Mouse (Mus musculus): ENCODE data around the gene Psap. TPM values are rescaled to one million over a fixed set of nuclear protein-coding genes. Genes with fewer than 3 reads are reported as not detected.
"Not testable (repeated sequence)": the region's sequence is repeated elsewhere in the genome, so short reads cannot be mapped to it uniquely, and the experiment has no call there.

Gene Psap
- polyA plus RNA-seq, 1 experiment from 2014 or later = 166 TPM

DNA sequence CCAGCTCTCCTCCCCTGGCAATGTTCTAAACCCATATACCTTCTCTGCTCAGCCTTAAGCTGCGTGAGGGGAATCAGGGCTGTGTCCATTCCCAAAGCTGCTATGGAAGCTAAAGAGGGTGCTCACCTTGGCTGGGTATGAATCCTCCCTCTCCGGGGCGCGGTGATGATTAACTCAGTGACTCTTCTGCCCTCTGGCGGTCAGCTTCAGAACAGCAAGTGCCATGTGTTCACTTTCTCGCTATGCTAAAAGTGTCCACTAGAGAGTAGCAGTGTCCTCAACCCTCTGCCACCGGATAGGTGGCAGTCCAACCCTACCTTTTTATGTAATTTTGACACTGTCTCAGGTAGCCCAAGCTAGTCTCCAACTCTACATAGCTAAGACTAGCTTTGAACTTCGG lies 32.4 kb upstream of the Psap start:
- Histone ChIP-seq H3K4me3 (ENCODE audit: low read length) (no peak overlapping the region), H3K4me2 (replicated peaks; ENCODE audit: low read depth, low read length) (no peak overlapping the region), H3K9me3 (ENCODE audit: low read length) (0 out of 2 replicates have a peak, but pooled peaks cover 4% of the 10 kb centered on the region), H3K36me3 (ENCODE audit: insufficient read depth, low read length) (no peaks in the 10 kb centered on the region), H3K4me1 (ENCODE audit: insufficient read depth, low read length) (0 out of 2 replicates have a peak, but pooled peaks cover 5% of the 10 kb centered on the region), H3K27ac (ENCODE audit: low read length) (no peak overlapping the region), H3K27me3 (ENCODE audit: insufficient read depth, low read length) (no peaks in the 10 kb centered on the region), H3K9ac (replicated peaks; ENCODE audit: low read length) (no peak overlapping the region)
- 4% methylated on average over 8 of the region's 8 CpGs for WGBS
- peak; percentile 66 for ATAC-seq (ENCODE audit: low FRiP score, low TSS enrichment)

DNA sequence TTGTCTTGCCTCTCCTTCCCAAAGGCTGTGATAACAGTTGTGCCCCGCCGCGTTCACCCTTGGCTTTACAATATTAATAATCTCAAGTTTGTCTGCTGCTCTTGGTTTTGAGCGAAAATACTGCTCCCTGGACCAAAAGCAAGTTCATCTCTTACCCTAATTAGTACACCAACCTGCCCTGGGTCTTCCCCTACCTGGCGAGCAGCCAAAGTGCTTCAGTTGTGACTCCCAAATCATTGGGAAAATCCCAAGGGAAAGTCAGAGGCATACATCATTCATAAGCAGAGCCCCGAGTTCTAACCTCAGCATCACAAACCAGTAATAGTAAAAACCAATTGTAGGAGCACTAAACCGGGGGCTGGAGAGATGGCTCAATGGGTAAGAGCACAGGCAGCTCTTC lies 31.8 kb upstream of the Psap start:
- Histone ChIP-seq H3K27me3 (ENCODE audit: insufficient read depth, low read length) (no peaks in the 10 kb centered on the region), H3K9me3 (ENCODE audit: low read length) (no peaks in the 10 kb centered on the region), H3K27ac (ENCODE audit: low read length) (no peak overlapping the region), H3K36me3 (ENCODE audit: insufficient read depth, low read length) (no peaks in the 10 kb centered on the region), H3K9ac (replicated peaks; ENCODE audit: low read length) (no peak overlapping the region), H3K4me1 (ENCODE audit: insufficient read depth, low read length) (0 out of 2 replicates have a peak, but pooled peaks cover 5% of the 10 kb centered on the region), H3K4me2 (replicated peaks; ENCODE audit: low read depth, low read length) (no peak overlapping the region), H3K4me3 (ENCODE audit: low read length) (no peak overlapping the region)
- WGBS = 74% methylated on average over 7 of the region's 7 CpGs
- no peak for ATAC-seq (ENCODE audit: low FRiP score, low TSS enrichment)

DNA sequence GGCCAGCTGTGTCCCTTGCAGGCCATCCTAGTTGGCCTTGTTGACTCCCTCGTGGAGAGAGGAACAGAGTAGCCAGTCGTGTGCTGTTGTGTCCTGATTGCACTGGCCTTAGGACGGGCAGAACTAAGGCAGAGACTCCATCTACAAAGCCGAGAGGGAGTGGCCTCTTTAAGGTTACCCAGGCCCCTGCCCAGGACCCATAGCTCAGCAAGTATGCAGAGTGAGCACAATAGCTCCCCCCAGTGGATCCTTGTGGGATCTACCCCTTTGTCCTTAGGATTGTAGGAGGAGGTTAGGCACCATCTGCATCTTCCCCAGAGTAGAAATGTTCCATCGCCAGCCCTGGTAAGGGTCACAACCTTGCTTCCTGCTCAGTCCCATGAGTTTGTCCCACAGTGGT lies 30.9 kb upstream of the Psap start:
- peak; percentile 63 for ATAC-seq (ENCODE audit: low FRiP score, low TSS enrichment)

DNA sequence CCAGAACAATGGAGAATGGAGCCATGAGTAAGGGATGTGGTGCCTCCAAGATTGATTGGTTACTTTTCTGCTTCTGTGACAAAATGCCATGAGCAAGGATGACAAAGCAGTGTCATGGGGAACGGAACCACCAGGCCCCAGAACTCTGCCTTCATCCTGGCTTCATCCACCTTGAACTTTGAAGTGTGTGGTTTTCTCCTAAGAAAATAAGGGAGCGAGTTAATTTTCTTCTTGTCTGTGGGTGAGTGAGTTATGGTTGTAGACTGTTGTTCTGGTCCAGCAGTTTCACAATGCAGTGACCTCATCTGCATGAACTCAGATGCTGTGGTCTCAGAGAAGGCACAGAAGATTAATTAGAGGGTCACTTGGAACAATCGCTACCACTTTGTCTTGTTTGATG lies 29.1 kb upstream of the Psap start:
- H3K4me3 ChIP-seq (ENCODE audit: low read length); H3K9me3 ChIP-seq (ENCODE audit: low read length); H3K27me3 ChIP-seq (ENCODE audit: insufficient read depth, low read length); H3K4me2 ChIP-seq (replicated peaks; ENCODE audit: low read depth, low read length); H3K36me3 ChIP-seq (ENCODE audit: insufficient read depth, low read length); H3K4me1 ChIP-seq (ENCODE audit: insufficient read depth, low read length); ATAC-seq (ENCODE audit: low FRiP score, low TSS enrichment); H3K9ac ChIP-seq (replicated peaks; ENCODE audit: low read length): not testable (repeated sequence)
- WGBS = 14% methylated on average over 3 of the region's 3 CpGs
- H3K27ac ChIP-seq (ENCODE audit: low read length) = peak overlapping the region; percentile 14; the same call in 1 of the 2 replicates

More for the DNA sequence above, 30.9 kb upstream of the Psap start:
- 37% methylated on average over 5 of the region's 5 CpGs for WGBS
- Histone ChIP-seq H3K4me1 (ENCODE audit: insufficient read depth, low read length) (0 out of 2 replicates have a peak, but pooled peaks cover 5% of the 10 kb centered on the region), H3K9ac (replicated peaks; ENCODE audit: low read length) (no peak overlapping the region), H3K4me3 (ENCODE audit: low read length) (no peak overlapping the region), H3K4me2 (replicated peaks; ENCODE audit: low read depth, low read length) (no peak overlapping the region), H3K27ac (ENCODE audit: low read length) (no peak overlapping the region), H3K9me3 (ENCODE audit: low read length) (no peaks in the 10 kb centered on the region), H3K27me3 (ENCODE audit: insufficient read depth, low read length) (no peaks in the 10 kb centered on the region), H3K36me3 (ENCODE audit: insufficient read depth, low read length) (no peaks in the 10 kb centered on the region)

DNA sequence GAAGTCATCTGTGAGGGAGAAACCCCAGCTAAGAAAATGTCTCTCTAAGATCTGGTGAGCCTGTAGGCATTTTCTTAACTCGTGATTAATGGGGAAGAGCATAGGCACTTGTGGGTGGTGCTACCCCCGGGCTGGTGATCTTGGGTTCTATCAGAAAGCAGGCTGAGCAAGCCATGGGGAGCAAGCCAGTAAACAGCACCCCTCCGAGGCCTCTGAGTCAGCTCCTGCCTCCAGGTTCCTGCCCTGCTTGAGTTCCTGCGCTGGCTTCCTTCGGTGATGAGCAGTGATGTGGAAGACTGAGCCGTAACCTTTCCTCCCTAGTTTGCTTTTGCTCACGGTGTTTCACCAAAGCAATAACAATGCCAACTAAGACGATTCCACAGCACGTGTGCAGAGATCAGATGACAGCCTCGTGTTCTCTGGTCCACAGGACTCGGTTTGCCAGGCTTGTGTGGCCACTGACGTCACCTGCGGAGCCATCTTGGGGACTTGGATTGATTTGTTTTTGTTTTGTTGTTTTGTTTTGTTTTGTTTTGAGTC lies 26.9 kb upstream of the Psap start:
- 0 out of 2 replicates have a peak, but pooled peaks cover 5% of the 10 kb centered on the region for H3K4me1 ChIP-seq (ENCODE audit: insufficient read depth, low read length)
- no peak overlapping the region for H3K9ac ChIP-seq (replicated peaks; ENCODE audit: low read length)
- no peaks in the 10 kb centered on the region for H3K9me3 ChIP-seq (ENCODE audit: low read length)
- H3K4me3 ChIP-seq (ENCODE audit: low read length) = no peak overlapping the region
- 53% methylated on average over 13 of the region's 13 CpGs for WGBS
- no peak for ATAC-seq (ENCODE audit: low FRiP score, low TSS enrichment)
- no peak overlapping the region for H3K27ac ChIP-seq (ENCODE audit: low read length)
- no peaks in the 10 kb centered on the region for H3K27me3 ChIP-seq (ENCODE audit: insufficient read depth, low read length)
- no peak overlapping the region for H3K4me2 ChIP-seq (replicated peaks; ENCODE audit: low read depth, low read length)
- H3K36me3 ChIP-seq (ENCODE audit: insufficient read depth, low read length) = no peaks in the 10 kb centered on the region

DNA sequence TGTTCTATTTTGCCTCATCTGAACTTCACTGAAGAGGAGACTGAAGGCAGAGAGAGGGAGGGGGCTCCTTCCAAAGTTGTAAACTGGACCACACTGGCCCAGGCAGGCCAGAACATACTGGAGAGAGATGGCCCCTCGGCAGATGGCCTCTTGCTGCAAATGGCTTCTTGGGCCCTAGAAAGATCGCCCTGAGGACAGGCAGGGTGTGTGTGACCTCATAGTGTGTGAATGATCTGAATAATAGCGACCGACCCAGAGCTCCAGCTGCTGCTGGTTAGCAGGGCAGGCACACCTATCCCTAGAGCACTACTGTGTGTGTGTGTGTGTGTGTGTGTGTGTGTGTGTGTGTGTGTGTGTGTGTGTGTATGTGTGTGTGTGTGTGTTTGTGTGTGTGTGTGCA lies 25.2 kb upstream of the Psap start:
- H3K9me3 ChIP-seq (ENCODE audit: low read length) = no peaks in the 10 kb centered on the region
- H3K9ac ChIP-seq (replicated peaks; ENCODE audit: low read length) = no peak overlapping the region
- no peaks in the 10 kb centered on the region for H3K27me3 ChIP-seq (ENCODE audit: insufficient read depth, low read length)
- H3K36me3 ChIP-seq (ENCODE audit: insufficient read depth, low read length) = no peaks in the 10 kb centered on the region
- H3K4me3 ChIP-seq (ENCODE audit: low read length) = no peak overlapping the region
- H3K4me1 ChIP-seq (ENCODE audit: insufficient read depth, low read length) = 0 out of 2 replicates have a peak, but pooled peaks cover 5% of the 10 kb centered on the region
- 70% methylated on average over 4 of the region's 4 CpGs for WGBS
- H3K27ac ChIP-seq (ENCODE audit: low read length) = no peak overlapping the region
- H3K4me2 ChIP-seq (replicated peaks; ENCODE audit: low read depth, low read length) = no peak overlapping the region
- no peak for ATAC-seq (ENCODE audit: low FRiP score, low TSS enrichment)

DNA sequence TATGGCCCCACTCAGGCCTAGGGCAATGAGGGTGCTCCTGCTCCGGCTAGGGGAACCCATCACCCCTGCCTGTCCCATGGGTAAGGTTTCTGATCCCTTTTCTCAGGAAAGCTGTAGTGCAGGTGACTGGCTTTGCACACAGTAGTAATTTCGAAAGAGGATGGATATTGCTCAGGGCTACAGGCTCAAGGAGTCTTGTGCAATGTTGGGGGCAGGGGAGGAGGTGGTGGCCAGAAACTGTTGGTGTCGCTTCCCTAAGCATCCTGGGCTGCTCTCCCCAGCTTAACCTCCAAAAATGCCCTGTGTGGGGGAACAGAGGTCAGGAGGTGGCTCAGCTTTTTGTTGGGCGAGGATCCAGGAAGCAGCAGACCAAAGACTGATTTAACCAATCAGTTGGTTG lies 24.8 kb upstream of the Psap start:
- H3K4me3 ChIP-seq (ENCODE audit: low read length) = no peak overlapping the region
- H3K9me3 ChIP-seq (ENCODE audit: low read length) = no peaks in the 10 kb centered on the region
- no peak overlapping the region for H3K9ac ChIP-seq (replicated peaks; ENCODE audit: low read length)
- H3K4me1 ChIP-seq (ENCODE audit: insufficient read depth, low read length) = 0 out of 2 replicates have a peak, but pooled peaks cover 5% of the 10 kb centered on the region
- H3K27ac ChIP-seq (ENCODE audit: low read length) = no peak overlapping the region
- no peak overlapping the region for H3K4me2 ChIP-seq (replicated peaks; ENCODE audit: low read depth, low read length)
- WGBS = 77% methylated on average over 4 of the region's 4 CpGs
- no peaks in the 10 kb centered on the region for H3K36me3 ChIP-seq (ENCODE audit: insufficient read depth, low read length)
- H3K27me3 ChIP-seq (ENCODE audit: insufficient read depth, low read length) = no peaks in the 10 kb centered on the region
- ATAC-seq (ENCODE audit: low FRiP score, low TSS enrichment) = no peak

DNA sequence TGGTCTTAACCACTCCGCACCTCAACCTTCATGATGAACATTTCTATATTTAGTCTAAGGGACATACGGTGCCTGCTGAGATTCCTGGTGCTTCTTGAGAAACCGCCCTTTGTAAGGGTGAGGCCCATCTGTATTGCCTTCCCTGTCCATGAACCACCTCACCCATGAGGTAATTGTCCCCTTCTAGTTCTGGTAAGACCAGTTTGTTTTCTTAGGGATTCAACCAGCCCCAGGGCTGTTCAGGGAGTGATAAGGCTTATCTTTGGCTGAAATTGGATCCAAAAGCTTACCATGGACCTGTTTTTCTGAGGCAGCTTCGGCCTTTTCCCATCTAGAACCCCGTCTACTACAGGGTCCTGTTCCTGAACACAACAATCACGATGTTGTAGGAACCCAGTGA lies 21.3 kb upstream of the Psap start:
- no peaks in the 10 kb centered on the region for H3K27me3 ChIP-seq (ENCODE audit: insufficient read depth, low read length)
- no peak for ATAC-seq (ENCODE audit: low FRiP score, low TSS enrichment)
- no peaks in the 10 kb centered on the region for H3K36me3 ChIP-seq (ENCODE audit: insufficient read depth, low read length)
- H3K9ac ChIP-seq (replicated peaks; ENCODE audit: low read length) = no peak overlapping the region
- H3K4me1 ChIP-seq (ENCODE audit: insufficient read depth, low read length) = no peaks in the 10 kb centered on the region
- H3K4me3 ChIP-seq (ENCODE audit: low read length) = no peak overlapping the region
- no peak overlapping the region for H3K27ac ChIP-seq (ENCODE audit: low read length)
- no peak overlapping the region for H3K4me2 ChIP-seq (replicated peaks; ENCODE audit: low read depth, low read length)
- no peaks in the 10 kb centered on the region for H3K9me3 ChIP-seq (ENCODE audit: low read length)
- 85% methylated on average over 6 of the region's 6 CpGs for WGBS

DNA sequence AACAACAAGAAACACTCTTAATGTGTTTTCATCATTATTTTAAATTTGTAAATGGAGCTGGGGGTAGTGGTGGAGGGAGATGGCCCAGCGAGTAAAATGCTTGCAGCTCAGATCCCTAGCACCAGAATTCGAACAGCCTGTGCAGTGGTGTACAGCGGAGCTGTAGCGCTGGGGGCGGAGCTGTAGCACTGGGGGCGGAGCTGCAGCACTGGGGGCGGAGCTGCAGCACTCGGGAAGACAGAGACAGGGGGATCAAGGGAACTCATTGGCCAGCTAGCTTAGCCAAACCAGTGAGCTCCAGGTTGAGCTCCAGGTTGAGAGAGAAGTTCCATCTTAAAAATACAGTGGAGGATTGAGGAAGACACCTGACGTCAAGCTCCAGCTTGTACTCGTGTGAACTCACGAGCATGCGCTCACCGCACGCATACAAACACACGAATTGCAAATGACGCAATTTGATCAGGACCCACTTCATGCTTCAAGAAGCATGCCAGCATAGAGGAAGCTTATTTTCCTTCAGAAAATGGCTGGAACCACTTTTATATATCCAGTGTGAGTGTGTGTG lies 20.1 kb upstream of the Psap start:
- H3K27me3 ChIP-seq (ENCODE audit: insufficient read depth, low read length) = no peaks in the 10 kb centered on the region
- 63% methylated on average over 16 of the region's 16 CpGs for WGBS
- H3K36me3 ChIP-seq (ENCODE audit: insufficient read depth, low read length) = no peaks in the 10 kb centered on the region
- no peaks in the 10 kb centered on the region for H3K4me1 ChIP-seq (ENCODE audit: insufficient read depth, low read length)
- H3K27ac ChIP-seq (ENCODE audit: low read length) = no peak overlapping the region
- H3K4me3 ChIP-seq (ENCODE audit: low read length) = no peak overlapping the region
- no peak for ATAC-seq (ENCODE audit: low FRiP score, low TSS enrichment)
- H3K4me2 ChIP-seq (replicated peaks; ENCODE audit: low read depth, low read length) = no peak overlapping the region
- no peak overlapping the region for H3K9ac ChIP-seq (replicated peaks; ENCODE audit: low read length)
- H3K9me3 ChIP-seq (ENCODE audit: low read length) = no peaks in the 10 kb centered on the region

DNA sequence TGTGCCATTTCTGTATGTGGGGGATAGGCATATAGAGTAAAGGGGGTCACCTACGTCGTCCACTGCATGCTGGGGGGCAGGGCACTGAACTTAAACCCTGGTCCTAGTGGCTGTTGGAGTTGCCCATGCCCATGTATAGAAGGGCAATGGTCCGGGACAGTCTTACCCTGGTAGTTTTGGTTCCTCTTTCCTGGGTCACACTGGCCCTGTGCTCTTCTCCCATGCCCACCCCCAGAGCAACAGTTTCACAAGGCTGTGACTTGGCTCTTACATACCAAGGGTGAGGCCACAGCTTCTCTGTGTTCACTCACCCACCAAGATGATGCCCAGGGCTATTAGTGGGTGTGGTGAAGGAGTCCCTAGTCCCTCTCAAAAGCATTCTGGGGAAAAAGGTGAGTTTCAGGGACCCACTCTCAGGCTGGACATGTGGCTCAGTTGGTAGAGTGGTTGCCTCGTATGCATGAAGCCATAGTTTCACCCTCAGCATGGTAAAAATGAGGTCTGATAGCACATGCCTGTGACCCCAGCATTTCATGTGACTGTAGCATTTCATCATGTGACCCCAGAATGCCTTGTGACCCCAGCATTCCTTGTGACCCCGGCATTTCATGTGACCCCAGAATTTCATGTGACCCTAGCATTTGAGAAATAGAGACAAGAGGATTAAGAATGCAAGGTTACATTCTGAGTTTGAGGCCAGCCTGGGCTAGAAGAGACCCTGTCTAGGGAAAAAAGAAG lies 16.7 kb upstream of the Psap start:
- Histone ChIP-seq H3K36me3 (ENCODE audit: insufficient read depth, low read length) (no peaks in the 10 kb centered on the region), H3K4me3 (ENCODE audit: low read length) (no peak overlapping the region), H3K27ac (ENCODE audit: low read length) (no peak overlapping the region), H3K4me2 (replicated peaks; ENCODE audit: low read depth, low read length) (no peak overlapping the region), H3K9me3 (ENCODE audit: low read length) (no peaks in the 10 kb centered on the region), H3K9ac (replicated peaks; ENCODE audit: low read length) (no peak overlapping the region), H3K4me1 (ENCODE audit: insufficient read depth, low read length) (peaks cover 8% of the 10 kb centered on the region; the same call in 1 of the 2 replicates), H3K27me3 (ENCODE audit: insufficient read depth, low read length) (no peaks in the 10 kb centered on the region)
- 82% methylated on average over 5 of the region's 5 CpGs for WGBS
- no peak for ATAC-seq (ENCODE audit: low FRiP score, low TSS enrichment)
